Mouse (Mus musculus): ENCODE data around the gene Olfr545. TPM values are rescaled to one million over a fixed set of nuclear protein-coding genes. Genes with fewer than 3 reads are reported as not detected.

Olfr545 gene
- total and polyA plus RNA-seq, 2 experiments from 2014 or later, result 0.05 TPM; not detected in 1

DNA sequence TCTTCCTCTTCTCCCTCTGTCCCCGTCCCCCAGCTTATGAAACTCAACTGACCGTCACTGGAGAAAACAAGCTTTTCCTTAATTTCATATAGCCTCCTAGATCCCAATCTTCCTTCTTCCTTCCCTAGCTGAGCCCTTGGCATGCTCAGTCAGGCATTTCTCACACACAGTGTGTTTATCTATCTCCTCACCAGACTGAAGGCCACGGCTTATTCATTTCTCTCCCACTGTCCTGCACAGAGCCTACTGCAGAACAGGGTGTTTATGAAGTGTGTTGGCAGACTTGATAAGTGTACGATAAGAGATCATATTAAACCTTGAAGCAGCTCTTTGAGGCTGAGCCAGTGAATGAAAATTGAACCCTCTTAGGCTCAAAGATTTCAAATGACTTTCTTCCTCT lies 18.6 kb downstream of the Olfr545 start:
- ATAC-seq (no peak), DNase-seq (ENCODE audit: low spot score) (no peak)
- H3K9me3 ChIP-seq (ENCODE audit: low read length), result no peaks in the 10 kb centered on the region
- no peak for TF ChIP-seq CTCF (IDR thresholded peaks at IDR 0.05; ENCODE audit: low read depth)
- no peak overlapping the region for H3K4me3 ChIP-seq (ENCODE audit: low read length)
- H3K4me1 ChIP-seq (ENCODE audit: insufficient read depth, low read length), result no peaks in the 10 kb centered on the region
- no peaks in the 10 kb centered on the region for H3K36me3 ChIP-seq (ENCODE audit: insufficient read depth, low read length)
- no peaks in the 10 kb centered on the region for H3K27me3 ChIP-seq (ENCODE audit: insufficient read depth, low read length)
- H3K9ac ChIP-seq (replicated peaks; ENCODE audit: low read length), result no peak overlapping the region
- no peak overlapping the region for H3K27ac ChIP-seq
- no peak overlapping the region for H3K4me2 ChIP-seq (ENCODE audit: low read depth, low read length)
- 85% methylated on average over 4 of the region's 4 CpGs for WGBS

DNA sequence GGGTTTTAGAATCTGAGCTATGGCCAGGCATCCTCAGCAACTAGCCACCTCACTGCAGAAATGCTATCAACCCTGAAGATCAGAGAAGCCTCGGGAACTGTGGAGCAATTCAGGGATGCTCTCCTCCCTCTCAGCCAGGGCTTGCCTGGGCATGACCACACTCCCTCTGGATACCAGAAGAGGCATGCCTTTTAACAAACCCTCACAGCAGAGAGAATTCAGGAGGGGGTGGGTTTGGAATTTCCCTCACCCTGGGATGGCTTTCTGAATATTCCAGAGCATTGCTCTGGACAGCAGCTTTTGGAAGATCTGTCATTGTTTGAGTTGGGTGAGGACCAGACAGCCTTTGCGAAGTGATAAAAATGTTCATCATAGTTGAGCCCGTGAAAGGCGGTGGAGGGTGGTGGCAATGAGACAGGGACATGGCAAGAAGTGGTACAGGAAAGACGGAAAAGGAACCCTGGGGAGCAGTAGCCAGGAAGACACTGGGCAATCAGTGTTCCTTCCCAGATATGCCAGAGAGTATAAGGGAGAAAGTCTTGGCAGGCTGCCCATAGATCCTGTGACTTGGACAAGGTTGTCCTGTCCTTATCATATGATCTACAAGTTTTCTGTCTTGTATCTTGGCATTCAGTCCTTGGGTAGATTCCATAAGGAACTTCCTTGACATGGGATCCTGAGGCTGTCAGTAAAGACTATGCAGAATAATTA lies 19.9 kb downstream of the Olfr545 start:
- WGBS, result 68% methylated on average over 5 of the region's 5 CpGs

DNA sequence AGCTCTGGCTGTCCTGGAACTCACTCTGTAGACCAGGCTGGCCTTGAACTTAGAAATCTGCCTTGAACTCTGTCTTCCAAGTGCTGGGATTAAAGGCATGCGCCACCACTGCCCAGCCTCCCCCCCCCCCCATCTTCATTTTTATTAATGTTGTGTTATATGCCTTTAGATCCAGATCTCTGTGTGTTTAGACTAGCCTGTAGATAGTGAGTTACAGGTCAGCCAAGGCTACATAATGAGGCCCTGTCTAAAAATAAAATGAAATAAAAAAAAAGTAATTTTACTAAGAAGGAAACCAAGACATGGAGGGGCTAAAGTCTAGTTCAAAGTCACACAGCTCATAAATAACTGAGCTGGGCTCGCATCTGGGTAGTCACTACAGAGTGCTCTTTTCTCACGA lies 20.4 kb downstream of the Olfr545 start:
- Histone ChIP-seq H3K27me3 (ENCODE audit: insufficient read depth, low read length) (no peaks in the 10 kb centered on the region), H3K4me1 (ENCODE audit: insufficient read depth, low read length) (no peaks in the 10 kb centered on the region), H3K27ac (no peak overlapping the region), H3K4me3 (ENCODE audit: low read length) (no peak overlapping the region), H3K4me2 (ENCODE audit: low read depth, low read length) (no peak overlapping the region), H3K9ac (replicated peaks; ENCODE audit: low read length) (no peak overlapping the region), H3K36me3 (ENCODE audit: insufficient read depth, low read length) (no peaks in the 10 kb centered on the region), H3K9me3 (ENCODE audit: low read length) (no peaks in the 10 kb centered on the region)
- WGBS, result 91% methylated on average over 3 of the region's 3 CpGs
- no peak for DNase-seq (ENCODE audit: low spot score)
- ATAC-seq, result no peak
- TF ChIP-seq CTCF (IDR thresholded peaks at IDR 0.05; ENCODE audit: low read depth), result no peak

More for the DNA sequence above, 19.9 kb downstream of the Olfr545 start:
- Histone ChIP-seq H3K4me3 (ENCODE audit: low read length) (no peak overlapping the region), H3K9ac (replicated peaks; ENCODE audit: low read length) (no peak overlapping the region), H3K4me2 (ENCODE audit: low read depth, low read length) (no peak overlapping the region), H3K9me3 (ENCODE audit: low read length) (no peaks in the 10 kb centered on the region), H3K4me1 (ENCODE audit: insufficient read depth, low read length) (no peaks in the 10 kb centered on the region), H3K36me3 (ENCODE audit: insufficient read depth, low read length) (no peaks in the 10 kb centered on the region), H3K27me3 (ENCODE audit: insufficient read depth, low read length) (no peaks in the 10 kb centered on the region), H3K27ac (no peak overlapping the region)
- no peak for DNase-seq (ENCODE audit: low spot score)
- no peak for ATAC-seq
- TF ChIP-seq CTCF (IDR thresholded peaks at IDR 0.05; ENCODE audit: low read depth), result no peak

DNA sequence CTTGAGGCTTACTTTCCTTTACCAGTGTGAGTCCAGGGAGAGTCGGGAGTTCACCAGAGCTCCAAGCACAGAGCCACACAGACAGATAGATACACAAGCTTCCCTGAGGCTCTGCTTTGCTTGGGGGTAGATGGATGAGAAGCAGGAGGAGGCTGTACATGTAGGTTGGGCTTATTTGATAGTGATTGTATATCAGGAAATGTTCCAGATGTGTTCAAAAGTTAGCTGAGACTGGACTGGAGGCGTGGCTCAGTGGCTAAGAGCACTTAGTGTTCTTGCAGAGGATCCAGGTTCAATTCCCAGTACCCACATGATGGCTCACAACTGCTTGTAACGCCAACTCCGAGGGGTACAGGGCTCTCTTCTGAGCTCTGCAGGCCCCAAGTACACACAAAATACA lies 20.9 kb downstream of the Olfr545 start:
- whole genome bisulfite sequencing, result 91% methylated on average over 4 of the region's 4 CpGs
- no peaks in the 10 kb centered on the region for H3K9me3 ChIP-seq (ENCODE audit: low read length)
- H3K4me2 ChIP-seq (ENCODE audit: low read depth, low read length), result no peak overlapping the region
- H3K36me3 ChIP-seq (ENCODE audit: insufficient read depth, low read length), result no peaks in the 10 kb centered on the region
- no peak overlapping the region for H3K4me3 ChIP-seq (ENCODE audit: low read length)
- TF ChIP-seq CTCF (IDR thresholded peaks at IDR 0.05; ENCODE audit: low read depth), result no peak
- no peak overlapping the region for H3K9ac ChIP-seq (replicated peaks; ENCODE audit: low read length)
- no peaks in the 10 kb centered on the region for H3K27me3 ChIP-seq (ENCODE audit: insufficient read depth, low read length)
- DNase-seq (ENCODE audit: low spot score) (no peak), ATAC-seq (no peak)
- no peaks in the 10 kb centered on the region for H3K4me1 ChIP-seq (ENCODE audit: insufficient read depth, low read length)
- no peak overlapping the region for H3K27ac ChIP-seq

DNA sequence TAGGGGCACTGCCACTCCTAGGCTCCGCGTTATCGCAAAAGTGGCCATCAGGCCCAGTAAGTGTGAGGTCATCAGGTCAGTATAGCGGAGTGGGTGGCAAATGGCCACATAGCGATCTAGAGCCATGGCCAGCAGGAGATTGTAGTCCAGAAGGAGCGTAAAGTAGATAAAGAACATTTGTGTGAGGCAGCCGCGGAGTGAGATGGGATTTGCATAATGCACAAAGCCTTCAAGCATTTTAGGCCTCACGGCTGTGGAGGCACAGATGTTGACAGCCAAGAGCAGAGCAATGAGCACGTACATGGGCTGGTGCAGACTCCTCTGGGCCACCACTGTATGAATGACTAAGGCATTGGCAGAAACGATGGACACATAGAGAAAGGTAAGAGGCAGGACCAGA lies 22.0 kb downstream of the Olfr545 start:
- 72% methylated on average over 11 of the region's 11 CpGs for WGBS
- peak; percentile 32; the same call in 1 of the 2 replicates for ATAC-seq
- no peak for DNase-seq (ENCODE audit: low spot score)
- H3K4me1 ChIP-seq (ENCODE audit: insufficient read depth, low read length), result no peaks in the 10 kb centered on the region
- H3K4me3 ChIP-seq (ENCODE audit: low read length), result no peak overlapping the region
- no peaks in the 10 kb centered on the region for H3K27me3 ChIP-seq (ENCODE audit: insufficient read depth, low read length)
- no peaks in the 10 kb centered on the region for H3K9me3 ChIP-seq (ENCODE audit: low read length)
- H3K36me3 ChIP-seq (ENCODE audit: insufficient read depth, low read length), result no peaks in the 10 kb centered on the region
- 0 out of 2 replicates have a peak, but pooled peaks have one; percentile 15 for TF ChIP-seq CTCF (IDR thresholded peaks at IDR 0.05; ENCODE audit: low read depth)
- no peak overlapping the region for H3K9ac ChIP-seq (replicated peaks; ENCODE audit: low read length)
- H3K27ac ChIP-seq, result no peak overlapping the region
- H3K4me2 ChIP-seq (ENCODE audit: low read depth, low read length), result no peak overlapping the region

DNA sequence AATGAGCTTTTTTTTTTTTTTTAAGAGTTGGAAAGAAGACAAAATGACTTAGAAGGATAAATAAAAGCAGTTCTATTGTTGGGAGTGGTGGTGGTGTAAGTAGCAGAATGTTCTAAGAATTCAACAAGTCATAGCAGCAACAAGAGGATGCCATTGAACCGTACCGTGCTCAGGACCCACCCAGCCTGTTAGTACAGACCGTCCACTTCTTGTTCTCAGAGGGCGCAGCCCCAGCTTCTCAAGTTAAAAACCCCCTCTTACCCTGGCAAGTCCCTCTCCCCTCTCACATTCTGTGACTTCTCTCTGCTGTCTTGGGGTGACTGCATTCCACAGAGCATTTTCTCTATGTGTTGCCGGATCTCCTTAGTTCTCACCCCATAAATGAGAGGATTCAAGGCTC lies 22.8 kb downstream of the Olfr545 start:
- no peaks in the 10 kb centered on the region for H3K9me3 ChIP-seq (ENCODE audit: low read length)
- ATAC-seq, result no peak
- no peaks in the 10 kb centered on the region for H3K27me3 ChIP-seq (ENCODE audit: insufficient read depth, low read length)
- H3K4me1 ChIP-seq (ENCODE audit: insufficient read depth, low read length), result no peaks in the 10 kb centered on the region
- no peak overlapping the region for H3K4me3 ChIP-seq (ENCODE audit: low read length)
- no peak overlapping the region for H3K27ac ChIP-seq
- no peak overlapping the region for H3K4me2 ChIP-seq (ENCODE audit: low read depth, low read length)
- 97% methylated on average over 5 of the region's 5 CpGs for WGBS
- H3K36me3 ChIP-seq (ENCODE audit: insufficient read depth, low read length), result no peaks in the 10 kb centered on the region
- TF ChIP-seq CTCF (IDR thresholded peaks at IDR 0.05; ENCODE audit: low read depth), result no peak
- H3K9ac ChIP-seq (replicated peaks; ENCODE audit: low read length), result no peak overlapping the region
- no peak for DNase-seq (ENCODE audit: low spot score)

DNA sequence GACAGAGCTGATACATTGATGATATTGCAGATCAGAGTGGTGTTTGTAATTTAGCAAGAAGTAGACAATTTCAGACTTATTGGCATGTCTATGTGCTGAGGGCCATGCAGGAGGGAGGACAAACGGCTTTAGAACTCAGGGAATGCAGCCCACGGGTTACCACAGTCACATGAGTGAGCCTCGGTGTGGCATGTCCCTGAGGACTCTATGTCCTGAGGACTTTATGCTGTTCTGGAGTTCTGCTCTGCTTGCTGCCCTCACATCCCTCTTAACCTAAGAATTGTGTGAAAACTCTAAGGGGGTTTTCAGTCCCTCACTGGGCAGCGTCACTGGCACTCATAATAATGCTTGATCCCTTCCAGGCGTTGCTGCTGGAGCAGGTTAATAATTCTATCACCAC lies 26.7 kb downstream of the Olfr545 start:
- H3K4me2 ChIP-seq (ENCODE audit: low read depth, low read length), result no peak overlapping the region
- no peak overlapping the region for H3K27ac ChIP-seq
- no peak for TF ChIP-seq CTCF (IDR thresholded peaks at IDR 0.05; ENCODE audit: low read depth)
- no peak overlapping the region for H3K9ac ChIP-seq (replicated peaks; ENCODE audit: low read length)
- H3K27me3 ChIP-seq (ENCODE audit: insufficient read depth, low read length), result no peaks in the 10 kb centered on the region
- H3K4me1 ChIP-seq (ENCODE audit: insufficient read depth, low read length), result no peaks in the 10 kb centered on the region
- ATAC-seq, result no peak
- H3K4me3 ChIP-seq (ENCODE audit: low read length), result no peak overlapping the region
- 78% methylated on average over 5 of the region's 5 CpGs for WGBS
- H3K9me3 ChIP-seq (ENCODE audit: low read length), result no peaks in the 10 kb centered on the region
- DNase-seq (ENCODE audit: low spot score), result no peak
- peaks cover 15% of the 10 kb centered on the region for H3K36me3 ChIP-seq (ENCODE audit: insufficient read depth, low read length)
